Mouse (Mus musculus) adrenal gland, postnatal 10 days (tissue): ENCODE measurements at regions not wholly inside any gene's neighbourhood (a gene's known extent, or its start where the extent isn't known, plus 50 kb on each side); places are given as distances from the start of the nearest gene placed in this dataset. TPM values are rescaled to one million over a fixed set of nuclear protein-coding genes. Genes with fewer than 3 reads are reported as not detected.

Experiments
- DNase-seq: peaks from one replicate; pipeline ENCODE4 v3.0.0; 2021; ENCODE audit warnings: mixed read lengths
- microRNA-seq: library from miRNA; unstranded; fragments of <30 nt; microRNA quantifications from one replicate; pipeline ENCODE4 v1.2.0, GENCODE M21; 2021

DNA sequence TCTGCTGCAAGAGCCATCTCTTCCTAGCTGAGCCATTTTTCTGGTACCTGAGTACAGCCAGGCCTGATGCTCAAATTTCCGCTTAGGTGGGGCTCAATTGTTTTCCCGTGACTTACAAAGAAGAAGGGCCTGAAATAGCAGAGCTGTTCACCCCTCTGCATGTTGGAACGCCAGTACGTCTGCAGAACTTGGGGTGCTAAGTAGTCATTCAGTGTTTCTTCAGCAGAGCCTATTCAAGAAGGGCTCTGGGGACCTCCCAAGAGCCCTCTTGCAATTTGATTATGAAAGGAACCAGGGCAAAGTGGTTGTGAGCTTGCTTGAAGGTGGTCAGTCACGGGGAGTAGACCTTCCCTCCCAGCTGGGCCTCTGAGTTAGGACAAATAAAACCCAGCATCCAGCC, 58.9 kb upstream of the Med13l start:
- no peak for DNase-seq

DNA sequence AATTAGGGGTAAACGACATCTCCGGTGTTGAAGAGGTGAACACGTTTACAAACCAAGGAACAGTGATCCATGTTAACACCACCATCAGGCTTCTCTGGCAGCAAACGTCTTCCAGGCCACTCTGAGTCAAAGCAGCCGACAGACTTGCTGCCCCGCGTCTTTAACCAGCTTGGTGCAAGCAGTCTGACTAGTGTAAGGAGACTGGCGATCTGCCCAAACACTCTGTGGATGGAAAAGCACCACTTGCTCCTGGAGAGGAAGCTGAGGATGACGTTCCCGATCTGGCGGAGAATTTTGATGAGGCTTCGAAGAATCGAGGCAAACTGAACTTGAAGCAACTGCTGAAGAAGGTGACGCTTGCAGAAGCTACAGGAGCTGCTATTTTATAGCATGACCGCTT, 57.5 kb upstream of the Med13l start:
- peak; percentile 26 for DNase-seq

DNA sequence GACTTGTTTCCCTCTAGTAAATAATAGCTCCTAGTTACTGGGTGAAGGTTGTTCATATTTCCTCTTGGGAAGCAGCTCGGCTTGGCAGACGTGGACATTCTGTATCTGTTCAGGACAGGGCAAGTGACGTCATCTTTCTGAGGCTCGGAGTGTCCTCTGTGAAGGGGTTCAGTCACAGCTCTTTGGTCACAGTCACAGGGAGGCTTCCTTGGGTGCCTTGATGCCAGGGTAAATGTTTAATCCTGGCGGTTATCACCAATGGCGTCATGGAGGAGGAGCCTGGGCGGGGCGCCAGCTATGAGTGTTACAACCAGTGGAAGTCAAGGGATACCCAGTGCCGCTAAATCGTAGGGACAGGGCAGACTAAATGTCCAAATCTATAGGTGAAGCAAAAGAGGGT, 56.3 kb upstream of the Med13l start:
- peak; percentile 68 for DNase-seq

DNA sequence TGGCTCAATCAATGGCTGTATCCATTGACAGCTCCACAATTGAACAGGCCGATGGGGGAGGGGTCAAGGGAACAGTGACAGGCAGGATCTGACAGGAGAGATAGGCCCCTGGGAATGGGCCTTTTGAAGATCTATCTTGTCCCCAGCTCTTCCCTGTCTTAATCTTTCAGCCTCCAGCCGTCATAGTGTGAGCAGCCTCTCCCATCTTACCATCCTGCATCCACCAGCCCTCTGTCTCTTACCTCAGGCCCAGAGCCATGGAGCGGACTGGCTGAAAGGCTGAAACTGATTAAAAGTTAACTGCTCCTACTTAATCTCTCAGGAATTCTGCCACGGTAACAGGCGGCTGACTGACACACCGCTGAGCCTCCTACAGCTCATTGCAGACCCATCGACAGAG, 55.6 kb upstream of the Med13l start:
- no peak for DNase-seq

DNA sequence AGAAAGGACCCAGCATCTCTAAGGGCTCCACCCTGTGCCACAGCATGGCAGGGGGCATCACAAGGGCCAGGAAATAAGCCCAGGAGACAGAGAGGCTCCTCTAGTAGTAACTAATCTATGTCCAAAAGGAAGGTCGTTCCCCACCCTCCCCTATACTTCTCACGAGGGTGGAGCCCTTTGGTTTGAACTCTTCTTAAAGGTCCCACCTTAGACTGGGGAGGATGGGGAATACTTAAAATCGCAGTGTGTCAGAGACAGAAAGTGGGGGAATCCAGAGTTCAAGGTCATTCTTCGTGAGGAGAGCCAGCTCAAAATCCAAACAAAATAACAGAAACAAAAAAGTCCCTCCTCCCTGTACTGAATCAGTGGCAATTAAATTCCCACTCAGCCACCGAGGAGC, 50.6 kb upstream of the Med13l start:
- DNase-seq, result no peak

Small RNAs in the stretch of these regions (microRNA-seq; reads per million reads assigned to microRNA genes)
- not detected for gene Gm26455
